20 mouse cellular contexts compared by ENCODE assay signal in the genomic region with DNA sequence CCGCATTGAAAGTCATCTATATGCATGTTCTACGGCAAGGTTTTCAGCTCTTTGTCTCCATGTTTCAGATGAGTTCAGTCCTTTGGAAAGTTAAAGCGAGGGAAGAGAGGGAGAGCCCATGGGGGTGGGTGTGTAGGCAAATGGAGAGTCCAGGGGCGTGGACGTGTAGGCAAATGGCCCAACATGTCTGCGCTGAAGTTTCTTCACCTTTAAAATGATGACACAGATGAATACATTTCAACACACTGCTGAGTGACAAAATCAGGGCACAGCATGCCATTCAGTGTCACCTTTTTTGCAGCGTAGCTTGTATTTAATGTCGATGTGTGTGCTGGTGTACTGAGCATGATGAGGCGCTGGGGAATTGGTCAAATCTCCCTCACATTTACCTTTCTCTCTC. TPM values are rescaled to one million over a fixed set of nuclear protein-coding genes. Genes with fewer than 3 reads are reported as not detected.
DNase-seq lines count a peak whose midpoint lies in the region; ATAC-seq and TF ChIP-seq lines count a peak whose summit lies in the region.
"Had no signal": no experiment of that assay in that cellular context is flagged by ENCODE, and none has a peak within 500 bp of the region (broad histone marks: within the 10 kb centered on the region; RNA-seq: fewer than 3 reads in every experiment).

No protein-coding gene starts in this region.

- no peak for ATAC-seq in heart, postnatal 0 days (ENCODE audit: insufficient read depth, low read depth)
- peak; percentile 51 for ATAC-seq in granulocyte monocyte progenitor cell, adult 5-6 weeks (replicated peaks; ENCODE audit: poor library complexity, severe bottlenecking)
- ATAC-seq in megakaryocyte, adult 5-6 weeks (ENCODE audit: poor library complexity, severe bottlenecking), result peak; percentile 79
- ATAC-seq: forebrain, embryonic 16.5 days had no signal

- dilution Hi-C loops in CH12.LX (cut with MboI; ENCODE audit: extremely low pct_ligation_motif_present, extremely low pct_unique_long_range_greater_than_20kb, low sequenced_read_pairs), result no loop called here

- no peak overlapping the region for H3K4me3 ChIP-seq in heart, postnatal 0 days (ENCODE audit: low read depth, low read length)
- H3K4me3 ChIP-seq in CH12.LX (replicated peaks in 1 of 3; ENCODE audit: low read depth in 2 of 3, low read length in 2 of 3, poor library complexity in 1 of 3), result no peak overlapping the region
- H3K4me3 ChIP-seq: embryonic facial prominence, embryonic 13.5 days; forebrain, embryonic 12.5 days; heart, embryonic 10.5 days; heart, embryonic 15.5 days; hindbrain, embryonic 10.5 days; hindbrain, embryonic 15.5 days had no signal

- no peak for TF ChIP-seq RAD21 in CH12.LX (IDR thresholded peaks at IDR 0.05; ENCODE audit: low read depth, low read length)

- no peak for TF ChIP-seq CTCF in heart, postnatal 0 days (IDR thresholded peaks at IDR 0.05; ENCODE audit: low read depth)
- TF ChIP-seq CTCF in CH12.LX (conservative IDR thresholded peaks at IDR 0.05 in 1 of 2, IDR thresholded peaks at IDR 0.05 in 1 of 2; ENCODE audit: low read depth in 2 of 2, low read length in 2 of 2), result no peak

- no peak for DNase-seq in heart, postnatal 0 days (ENCODE audit: low spot score)
- no peak for DNase-seq in heart, adult 11 months
- no peak for DNase-seq in CH12.LX (ENCODE audit: extremely low read depth)
- no peak for DNase-seq in gastrocnemius, postnatal 4 days (ENCODE audit: low spot score in 2 of 2)
- DNase-seq in MN1 (ENCODE audit: low spot score), result no peak
- DNase-seq in right cerebral cortex, postnatal 10 days (ENCODE audit: low spot score in 2 of 2), result no peak
- DNase-seq: adrenal gland, adult 8-10 months; cerebellum, adult 18-20 months; cerebellum, adult 9-11 months; cerebellum, postnatal 36 days; gastrocnemius, postnatal 10 days had no signal

- H3K4me1 ChIP-seq in heart, postnatal 0 days (ENCODE audit: control insufficient read depth, insufficient read depth), result peaks cover 14% of the 10 kb centered on the region; the same call in 1 of the 2 replicates
- peaks cover 0 to 15% of the 10 kb centered on the region in 2 experiments; a peak in 2 of 4 replicates for H3K4me1 ChIP-seq in CH12.LX (ENCODE audit: control insufficient read depth in 1 of 2, insufficient read depth in 2 of 2)
- H3K4me1 ChIP-seq: embryonic facial prominence, embryonic 13.5 days had no signal

- 77% methylated on average over 9 of the region's 9 CpGs for WGBS in heart, postnatal 0 days

- no peaks in the 10 kb centered on the region for H3K79me2 ChIP-seq in CH12.LX (replicated peaks; ENCODE audit: control insufficient read depth, extremely low read depth, insufficient read depth, poor library complexity, severe bottlenecking)

- H3K36me3 ChIP-seq in heart, postnatal 0 days (replicated peaks; ENCODE audit: control insufficient read depth, insufficient read depth, low read length), result no peaks in the 10 kb centered on the region
- no peaks in the 10 kb centered on the region for H3K36me3 ChIP-seq in CH12.LX (replicated peaks in 1 of 2; ENCODE audit: control insufficient read depth in 1 of 2, insufficient read depth in 1 of 2, low read length in 1 of 2)
- H3K36me3 ChIP-seq: embryonic facial prominence, embryonic 13.5 days; forebrain, embryonic 12.5 days; heart, embryonic 10.5 days; heart, embryonic 15.5 days; hindbrain, embryonic 10.5 days; hindbrain, embryonic 15.5 days had no signal

- no peak for TF ChIP-seq EP300 in heart, postnatal 0 days (IDR thresholded peaks at IDR 0.05; ENCODE audit: low read depth)
- no peak for TF ChIP-seq EP300 in CH12.LX (IDR thresholded peaks at IDR 0.05; ENCODE audit: low read length)

- H3K9ac ChIP-seq in heart, postnatal 0 days (replicated peaks; ENCODE audit: low read depth, low read length), result no peak overlapping the region
- no peak overlapping the region for H3K9ac ChIP-seq in CH12.LX (ENCODE audit: insufficient read depth, low read depth)
- H3K9ac ChIP-seq: embryonic facial prominence, embryonic 13.5 days; forebrain, embryonic 12.5 days; heart, embryonic 15.5 days; hindbrain, embryonic 15.5 days had no signal

- TF ChIP-seq POLR2A in CH12.LX (IDR thresholded peaks at IDR 0.05; ENCODE audit: low read depth, low read length), result no peak

- 0 out of 2 replicates have a peak overlapping the region, but pooled peaks have one; percentile 24 for H3K27ac ChIP-seq in heart, postnatal 0 days (ENCODE audit: low read depth)
- H3K27ac ChIP-seq in CH12.LX (ENCODE audit: insufficient read depth, low read depth), result no peak overlapping the region
- H3K27ac ChIP-seq: embryonic facial prominence, embryonic 13.5 days; forebrain, embryonic 12.5 days; heart, embryonic 10.5 days; heart, embryonic 15.5 days; hindbrain, embryonic 10.5 days; hindbrain, embryonic 15.5 days had no signal

- H3K27me3 ChIP-seq in heart, postnatal 0 days (ENCODE audit: control insufficient read depth, insufficient read depth, low read length), result no peaks in the 10 kb centered on the region; the same call in 1 of the 2 replicates
- H3K27me3 ChIP-seq in CH12.LX (replicated peaks), result peaks cover 1% of the 10 kb centered on the region
- H3K27me3 ChIP-seq: hindbrain, embryonic 15.5 days had no signal

- in situ Hi-C loops in CH12.LX (cut with MboI; ENCODE audit: low pct_ligation_motif_present, low pct_unique_long_range_greater_than_20kb, low sequenced_read_pairs), result no loop called here

- H3K9me3 ChIP-seq in heart, postnatal 0 days (replicated peaks; ENCODE audit: control insufficient read depth, low read length), result no peaks in the 10 kb centered on the region
- no peaks in the 10 kb centered on the region for H3K9me3 ChIP-seq in CH12.LX (replicated peaks; ENCODE audit: low read length)
- H3K9me3 ChIP-seq: embryonic facial prominence, embryonic 13.5 days; forebrain, embryonic 12.5 days; heart, embryonic 10.5 days; heart, embryonic 15.5 days; hindbrain, embryonic 10.5 days; hindbrain, embryonic 15.5 days had no signal

- H3K4me2 ChIP-seq in heart, postnatal 0 days (ENCODE audit: low read depth, low read length), result no peak overlapping the region
- peak overlapping the region; percentile 10; the same call in 1 of the 2 replicates for H3K4me2 ChIP-seq in CH12.LX (ENCODE audit: insufficient read depth, low read depth, poor library complexity, severe bottlenecking)
- H3K4me2 ChIP-seq: embryonic facial prominence, embryonic 13.5 days; forebrain, embryonic 12.5 days; heart, embryonic 15.5 days; hindbrain, embryonic 15.5 days had no signal

TF ChIP-seq in CH12.LX, 34 proteins besides CTCF, POLR2A, EP300 and RAD21:
- TF ChIP-seq TBP (conservative IDR thresholded peaks at IDR 0.05; ENCODE audit: low read depth, low read length), result no peak
- TF ChIP-seq IRF4 (IDR thresholded peaks at IDR 0.05; ENCODE audit: low read depth, low read length), result no peak
- TF ChIP-seq BHLHE40 (IDR thresholded peaks at IDR 0.05; ENCODE audit: low read depth, low read length), result no peak
- TF ChIP-seq JUND (conservative IDR thresholded peaks at IDR 0.05; ENCODE audit: low read depth, low read length), result no peak
- TF ChIP-seq POLR2AphosphoS2 (IDR thresholded peaks at IDR 0.05; ENCODE audit: low read depth, low read length), result no peak
- no peak for TF ChIP-seq MAX (IDR thresholded peaks at IDR 0.05; ENCODE audit: low read length)
- no peak for TF ChIP-seq MEF2A (IDR thresholded peaks at IDR 0.05; ENCODE audit: borderline replicate concordance, low read depth, low read length)
- no peak for TF ChIP-seq ZC3H11A (IDR thresholded peaks at IDR 0.05; ENCODE audit: low read depth, low read length)
- no peak for TF ChIP-seq NELFE (IDR thresholded peaks at IDR 0.05; ENCODE audit: low read depth, low read length)
- no peak for TF ChIP-seq JUN (IDR thresholded peaks at IDR 0.05; ENCODE audit: insufficient read depth, low read depth, low read length)
- no peak for TF ChIP-seq CHD1 (IDR thresholded peaks at IDR 0.05; ENCODE audit: low read depth, low read length)
- TF ChIP-seq CHD2 (IDR thresholded peaks at IDR 0.05; ENCODE audit: low read length), result no peak
- no peak for TF ChIP-seq ZMIZ1 (IDR thresholded peaks at IDR 0.05; ENCODE audit: low read depth, low read length)
- TF ChIP-seq MAFK (IDR thresholded peaks at IDR 0.05; ENCODE audit: insufficient replicate concordance, low read length), result no peak
- no peak for TF ChIP-seq SIN3A (IDR thresholded peaks at IDR 0.05; ENCODE audit: low read length)
- TF ChIP-seq SMC3 (IDR thresholded peaks at IDR 0.05; ENCODE audit: low read depth, low read length), result no peak
- TF ChIP-seq USF2 (conservative IDR thresholded peaks at IDR 0.05; ENCODE audit: low read depth, low read length), result no peak
- no peak for TF ChIP-seq KAT2A (IDR thresholded peaks at IDR 0.05; ENCODE audit: insufficient replicate concordance, low read length)

RNA-seq across cellular contexts. Expression of gene Lrp8, which starts 54.6 kb away (rescaled TPM):
- 0.43 TPM in 1 of 2 replicates, not detected in the other for total RNA-seq in heart, postnatal 0 days (2014; rRNA removed; ENCODE audit: low replicate concordance)
- 0.49 and 0.57 TPM in 2 replicates for polyA plus RNA-seq in heart, postnatal 0 days (2015; fragmentation: Nextera tagmentation; extraction: Ambion mirVana)
- total RNA-seq in CH12.LX (2012; rRNA removed), result 12.8 and 14.2 TPM in 2 replicates
- 5.0 and 6.4 TPM in 2 replicates for total RNA-seq in CH12.LX (2014; rRNA removed)
- 21.1 and 25.2 TPM in 2 replicates for polyA plus RNA-seq in CH12.LX (2012; ENCODE audit: insufficient read length, low read depth)
- 12.8 and 19.7 TPM in 2 replicates for total RNA-seq in granulocyte monocyte progenitor cell, adult 5-6 weeks (2014; fragmentation: Nextera tagmentation)
- 16.5 and 18.7 TPM in 2 replicates for total RNA-seq in granulocyte monocyte progenitor cell, adult 5-6 weeks (2017)
- total RNA-seq in megakaryocyte, adult 5-6 weeks (2015), result 4.9 and 6.7 TPM in 2 replicates
- total RNA-seq in megakaryocyte, adult 5-6 weeks (2017), result 5.0 and 6.3 TPM in 2 replicates
- total RNA-seq in gastrocnemius, postnatal 4 days (2021), result 1 to 10 TPM; 2.4 to 2.6 TPM
